Mouse (Mus musculus) liver, embryonic 14.5 days (tissue): ENCODE measurements at regions not wholly inside any gene's neighbourhood (a gene's known extent, or its start where the extent isn't known, plus 50 kb on each side); places are given as distances from the start of the nearest gene placed in this dataset.

ENCODE experiments used
- ATAC-seq: fragments of 200-750 bp; cut with Nextera tagmentation; 2 replicates; pipeline ENCODE4 v1.8.0; 2017; ENCODE audit warnings: moderate number of reproducible peaks, mild to moderate bottlenecking, moderate library complexity; ENCODE audit not compliant: insufficient read depth
- DNase-seq, 3 experiments: peaks; one replicate each; pipeline ENCODE4 v3.0.0-alpha.2; 2012 to 2013; ENCODE audit warnings: low read depth in 3 of 3, low spot score in 3 of 3
- H3K27ac ChIP-seq: fragments of 300-500 bp; sonication (generic); 2 replicates; pipeline ENCODE4 v1.5.1; 2014; ENCODE audit warnings: moderate library complexity, mild to moderate bottlenecking, control low read depth, inconsistent platforms
- H3K27me3 ChIP-seq: fragments of 300-500 bp; sonication (generic); 2 replicates; pipeline ENCODE4 v1.6.1; 2014; ENCODE audit warnings: mild to moderate bottlenecking, low read length, moderate library complexity; ENCODE audit not compliant: control insufficient read depth, insufficient read depth
- H3K36me3 ChIP-seq: fragments of 300-500 bp; sonication (generic); replicated peaks from 2 replicates; pipeline ENCODE4 v1.6.1; 2014; ENCODE audit warnings: low read depth; ENCODE audit not compliant: control insufficient read depth, insufficient read depth
- H3K4me1 ChIP-seq, 2 experiments: fragments of 200-500 bp in 1 of 2; fragments of 300-500 bp in 1 of 2; sonication (generic) in 1 of 2; replicated peaks; 2 replicates each; pipeline ENCODE4 v1.6.1; 2012 to 2014; ENCODE audit warnings: antibody characterized with exemption in 1 of 2, inconsistent platforms in 1 of 2, low read length in 1 of 2; ENCODE audit not compliant: control insufficient read depth in 2 of 2, insufficient read depth in 2 of 2
- H3K4me2 ChIP-seq: fragments of 300-500 bp; sonication (generic); 2 replicates; pipeline ENCODE4 v1.6.1; 2014; ENCODE audit warnings: low read depth, mild to moderate bottlenecking, control low read depth, moderate library complexity
- H3K4me3 ChIP-seq, 2 experiments: fragments of 200-500 bp in 1 of 2; fragments of 300-500 bp in 1 of 2; sonication (generic) in 1 of 2; 2 replicates each; pipeline ENCODE4 v1.5.1; 2012 to 2014; ENCODE audit warnings: low read depth in 2 of 2, low read length in 2 of 2, mild to moderate bottlenecking in 2 of 2, control low read depth in 1 of 2, inconsistent platforms in 1 of 2, moderate library complexity in 1 of 2; ENCODE audit not compliant: insufficient read depth in 1 of 2
- H3K9ac ChIP-seq: fragments of 300-500 bp; sonication (generic); replicated peaks from 2 replicates; pipeline ENCODE4 v1.6.1; 2014; ENCODE audit warnings: mild to moderate bottlenecking, control low read depth, moderate library complexity
- H3K9me3 ChIP-seq: fragments of 300-500 bp; sonication (generic); 2 replicates; pipeline ENCODE4 v1.6.1; 2016; ENCODE audit warnings: low read length, mixed read lengths; ENCODE audit not compliant: control insufficient read depth
- CTCF ChIP-seq: IDR thresholded peaks from 2 replicates; pipeline ENCODE4 v1.5.1; 2016; ENCODE audit warnings: antibody characterized with exemption, low read depth, control low read depth
- EP300 ChIP-seq: IDR thresholded peaks from 2 replicates; pipeline ENCODE4 v1.6.1; 2016; ENCODE audit warnings: antibody characterized with exemption, low read depth
- WGBS: fragments of 180-500 bp; shearing (Covaris S2); extraction: QIAGEN DNeasy Blood & Tissue Kit; methylation state at CpG from one replicate; pipeline ENCODE4 v1.1.7; 2014; ENCODE audit not compliant: insufficient replicate concordance; 5-methylcytosine and 5-hydroxymethylcytosine counted together

GRCm38 (mm10) chr5:51941255-51941924 is 248.9 kb downstream of the Dhx15 start:
- Histone ChIP-seq H3K4me1 (0 out of 4 replicates have a peak, but pooled peaks cover 0 to 5% of the 10 kb centered on the region in 2 experiments), H3K27ac (no peak overlapping the region), H3K9ac (no peak overlapping the region), H3K27me3 (no peaks in the 10 kb centered on the region), H3K36me3 (no peaks in the 10 kb centered on the region), H3K9me3 (no peaks in the 10 kb centered on the region), H3K4me3 (no peak overlapping the region), H3K4me2 (peak overlapping the region; percentile 36)
- 14% methylated on average over 8 of the region's 8 CpGs for WGBS
- peak; percentile 80 for ATAC-seq
- peak in 1 of 3 experiments; percentile 29 for DNase-seq
- TF ChIP-seq EP300: no peak
- TF ChIP-seq CTCF: no peak

GRCm38 (mm10) chr5:51938845-51939244 is 251.5 kb downstream of the Dhx15 start:
- H3K36me3 ChIP-seq: no peaks in the 10 kb centered on the region
- H3K4me1 ChIP-seq: 0 out of 4 replicates have a peak, but pooled peaks cover 0 to 5% of the 10 kb centered on the region in 2 experiments
- H3K27me3 ChIP-seq: no peaks in the 10 kb centered on the region
- ATAC-seq (no peak), DNase-seq (no peak)
- no peaks in the 10 kb centered on the region for H3K9me3 ChIP-seq
- no peak overlapping the region for H3K9ac ChIP-seq
- no peak for TF ChIP-seq CTCF
- no peak for TF ChIP-seq EP300
- no peak overlapping the region for H3K4me3 ChIP-seq
- H3K4me2 ChIP-seq: no peak overlapping the region
- no peak overlapping the region for H3K27ac ChIP-seq
- 64% methylated on average over 6 of the region's 6 CpGs for WGBS

GRCm38 (mm10) chr5:51937320-51937719 is 253.0 kb downstream of the Dhx15 start:
- ATAC-seq (no peak), DNase-seq (no peak)
- Histone ChIP-seq H3K9ac (no peak overlapping the region), H3K9me3 (no peaks in the 10 kb centered on the region), H3K27ac (no peak overlapping the region), H3K36me3 (no peaks in the 10 kb centered on the region), H3K4me3 (no peak overlapping the region), H3K4me2 (no peak overlapping the region), H3K4me1 (0 out of 4 replicates have a peak, but pooled peaks cover 0 to 5% of the 10 kb centered on the region in 2 experiments), H3K27me3 (no peaks in the 10 kb centered on the region)
- WGBS: 49% methylated on average over 6 of the region's 6 CpGs
- no peak for TF ChIP-seq CTCF

- DNase-seq (no peak), ATAC-seq (no peak)
- 74% methylated on average over 17 of the region's 17 CpGs for WGBS
- Histone ChIP-seq H3K27ac (no peak overlapping the region), H3K9ac (no peak overlapping the region), H3K4me2 (no peak overlapping the region), H3K9me3 (no peaks in the 10 kb centered on the region), H3K27me3 (no peaks in the 10 kb centered on the region), H3K36me3 (no peaks in the 10 kb centered on the region), H3K4me3 (no peak overlapping the region), H3K4me1 (no peaks in the 10 kb centered on the region)
- TF ChIP-seq CTCF (no peak), EP300 (no peak)
Observed at GRCm38 (mm10) chr5:51935391-51936354, 254.6 kb downstream of the Dhx15 start.

- WGBS: 67% methylated on average over 4 of the region's 4 CpGs
- Histone ChIP-seq H3K27me3 (no peaks in the 10 kb centered on the region), H3K4me1 (no peaks in the 10 kb centered on the region), H3K9me3 (no peaks in the 10 kb centered on the region), H3K27ac (no peak overlapping the region), H3K36me3 (no peaks in the 10 kb centered on the region), H3K4me3 (no peak overlapping the region), H3K4me2 (no peak overlapping the region), H3K9ac (no peak overlapping the region)
- no peak for ATAC-seq
- DNase-seq: no peak
- TF ChIP-seq CTCF (no peak), EP300 (no peak)
Observed at GRCm38 (mm10) chr5:51934910-51935309, 255.4 kb downstream of the Dhx15 start.
